Mouse (Mus musculus): ENCODE measurements around the gene Epop. TPM values are rescaled to one million over a fixed set of nuclear protein-coding genes. Genes with fewer than 3 reads are reported as not detected.
A peak's percentile ranks its signal among the peaks of the same experiment; 100 is the strongest.

The Epop gene
- polyA plus RNA-seq, 1 experiment from 2014 or later: 3.9 TPM

DNA sequence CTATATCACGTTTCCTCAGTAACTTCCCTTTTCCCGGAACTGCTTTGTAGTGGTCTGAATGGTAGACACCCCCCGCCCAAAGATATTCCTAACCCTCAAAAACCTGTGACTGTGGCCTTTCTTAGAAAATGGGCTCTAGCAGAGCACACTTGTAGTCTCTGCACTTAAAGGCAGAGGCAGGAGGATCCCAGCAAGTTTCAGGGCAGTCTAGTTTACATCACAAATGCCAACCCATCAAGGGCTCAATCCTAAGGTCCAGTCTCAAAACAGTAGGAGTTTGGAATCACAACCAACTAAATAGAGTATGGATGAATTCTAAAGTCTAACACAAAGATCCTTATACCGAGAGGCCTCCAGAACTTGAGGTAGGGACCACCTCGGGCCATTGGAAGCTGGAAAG, 4.0 kb downstream of the Epop start:
- no peak for ATAC-seq
- no peak overlapping the region for H3K4me2 ChIP-seq
- no peak overlapping the region for H3K9ac ChIP-seq
- peaks cover 73% of the 10 kb centered on the region for H3K27me3 ChIP-seq
- WGBS: 76% methylated on average over 5 of the region's 5 CpGs
- no peaks in the 10 kb centered on the region for H3K9me3 ChIP-seq (replicated peaks)
- no peak overlapping the region for H3K27ac ChIP-seq
- H3K4me1 ChIP-seq: peaks cover 29% of the 10 kb centered on the region
- no peaks in the 10 kb centered on the region for H3K36me3 ChIP-seq (ENCODE audit: poor library complexity, severe bottlenecking)
- no peak overlapping the region for H3K4me3 ChIP-seq

DNA sequence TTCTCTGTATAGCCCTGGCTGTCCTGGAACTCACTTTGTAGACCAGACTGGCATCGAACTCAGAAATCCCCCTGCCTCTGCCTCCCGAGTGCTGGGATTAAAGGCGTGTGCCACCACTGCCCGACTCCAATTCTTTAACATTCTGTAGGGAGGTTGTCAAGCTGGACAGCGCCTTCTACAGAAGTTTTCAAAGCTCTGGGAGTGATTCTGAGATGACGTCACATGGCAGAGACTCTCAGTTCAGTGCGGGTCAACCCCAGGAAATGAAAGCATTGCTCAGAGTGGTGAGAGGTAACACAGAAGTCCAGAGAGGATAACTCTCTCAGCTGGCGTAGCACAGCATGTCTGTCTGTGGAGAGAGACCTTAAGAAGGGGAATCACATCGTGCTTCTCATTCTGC, 6.3 kb downstream of the Epop start:
- H3K36me3 ChIP-seq (ENCODE audit: poor library complexity, severe bottlenecking): no peaks in the 10 kb centered on the region
- WGBS: 64% methylated on average over 9 of the region's 9 CpGs
- no peak overlapping the region for H3K4me2 ChIP-seq
- peaks cover 53% of the 10 kb centered on the region for H3K27me3 ChIP-seq
- H3K9me3 ChIP-seq (replicated peaks): no peaks in the 10 kb centered on the region
- ATAC-seq: no peak
- no peak overlapping the region for H3K27ac ChIP-seq
- no peak overlapping the region for H3K9ac ChIP-seq
- no peak overlapping the region for H3K4me3 ChIP-seq
- H3K4me1 ChIP-seq: peaks cover 21% of the 10 kb centered on the region

DNA sequence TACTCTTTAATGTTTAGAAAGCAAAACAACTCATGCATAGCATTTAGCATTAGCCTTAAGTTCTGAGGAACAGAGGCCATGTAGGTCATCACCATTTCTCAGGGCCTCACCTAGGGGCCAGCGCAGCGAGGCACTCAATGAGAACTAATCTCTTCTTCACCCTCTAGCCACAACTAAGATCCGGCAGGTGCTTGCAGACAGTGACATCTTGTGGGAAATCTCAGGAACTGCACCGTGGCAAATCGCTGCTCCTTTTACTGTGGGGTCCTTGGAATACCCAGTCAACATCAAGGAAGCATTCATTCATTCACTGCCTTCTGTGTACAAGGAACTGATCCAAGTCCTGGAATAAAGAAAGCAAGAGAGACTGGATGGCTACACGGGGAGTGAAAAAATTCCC, 7.1 kb downstream of the Epop start:
- peak; percentile 72 for ATAC-seq
- H3K9me3 ChIP-seq (replicated peaks): no peaks in the 10 kb centered on the region
- no peak overlapping the region for H3K4me2 ChIP-seq
- H3K36me3 ChIP-seq (ENCODE audit: poor library complexity, severe bottlenecking): no peaks in the 10 kb centered on the region
- H3K4me3 ChIP-seq: no peak overlapping the region
- 2% methylated on average over 6 of the region's 6 CpGs for WGBS
- H3K27ac ChIP-seq: no peak overlapping the region
- H3K4me1 ChIP-seq: peaks cover 14% of the 10 kb centered on the region
- no peak overlapping the region for H3K9ac ChIP-seq
- peaks cover 46% of the 10 kb centered on the region for H3K27me3 ChIP-seq

DNA sequence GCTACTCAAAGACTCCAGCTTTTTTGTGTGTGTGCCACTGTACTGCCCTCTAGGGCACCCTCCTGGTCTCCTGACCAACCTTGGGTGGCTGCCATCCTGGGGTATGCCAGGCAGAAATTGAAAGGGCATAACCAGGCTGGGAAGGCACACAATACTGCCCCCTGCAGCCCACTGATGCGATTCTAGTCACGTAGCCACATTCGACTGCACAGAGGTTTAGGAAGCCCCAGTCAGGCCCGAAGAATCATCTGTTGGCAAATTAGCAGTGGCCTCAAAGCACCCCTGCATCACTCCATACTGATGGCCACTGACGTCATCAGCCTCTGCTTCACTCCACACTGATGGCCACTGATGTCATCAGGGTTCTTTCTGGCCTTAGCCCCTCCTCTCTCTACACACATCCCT, 10.1 kb downstream of the Epop start:
- no peak overlapping the region for H3K27ac ChIP-seq
- peaks cover 6% of the 10 kb centered on the region; the same call in 1 of the 2 replicates for H3K4me1 ChIP-seq
- H3K36me3 ChIP-seq (ENCODE audit: poor library complexity, severe bottlenecking): no peaks in the 10 kb centered on the region
- 0 out of 2 replicates have a peak, but pooled peaks have one; percentile 24 for ATAC-seq
- H3K9ac ChIP-seq: no peak overlapping the region
- H3K4me2 ChIP-seq: no peak overlapping the region
- H3K4me3 ChIP-seq: no peak overlapping the region
- peaks cover 31% of the 10 kb centered on the region for H3K27me3 ChIP-seq
- WGBS: 37% methylated on average over 5 of the region's 5 CpGs
- no peaks in the 10 kb centered on the region for H3K9me3 ChIP-seq (replicated peaks)

DNA sequence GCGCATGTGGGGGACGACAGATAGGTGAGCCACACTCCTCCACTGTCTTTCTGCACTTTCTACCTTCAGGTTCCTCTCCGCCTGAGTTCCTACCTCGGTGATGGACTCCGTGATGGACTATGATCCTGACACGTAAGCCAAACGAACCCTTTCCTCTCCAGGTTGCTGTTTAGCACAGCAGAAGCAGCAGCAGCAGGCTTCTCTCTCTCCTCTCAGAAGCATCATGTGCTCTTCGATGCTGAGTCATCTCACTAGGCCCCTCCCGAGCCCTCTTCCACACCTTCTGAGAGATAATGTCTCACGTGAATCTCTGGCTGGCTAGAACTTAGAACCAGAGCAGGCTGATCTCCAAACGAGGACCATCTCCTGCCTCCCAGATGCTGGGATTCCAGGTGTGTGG, 11.1 kb downstream of the Epop start:
- Histone ChIP-seq H3K36me3 (ENCODE audit: poor library complexity, severe bottlenecking) (no peaks in the 10 kb centered on the region), H3K27me3 (peaks cover 21% of the 10 kb centered on the region), H3K9me3 (replicated peaks) (no peaks in the 10 kb centered on the region), H3K9ac (no peak overlapping the region), H3K4me2 (no peak overlapping the region), H3K4me1 (peaks cover 6% of the 10 kb centered on the region; the same call in 1 of the 2 replicates), H3K27ac (no peak overlapping the region), H3K4me3 (no peak overlapping the region)
- no peak for ATAC-seq
- WGBS: 59% methylated on average over 11 of the region's 11 CpGs

DNA sequence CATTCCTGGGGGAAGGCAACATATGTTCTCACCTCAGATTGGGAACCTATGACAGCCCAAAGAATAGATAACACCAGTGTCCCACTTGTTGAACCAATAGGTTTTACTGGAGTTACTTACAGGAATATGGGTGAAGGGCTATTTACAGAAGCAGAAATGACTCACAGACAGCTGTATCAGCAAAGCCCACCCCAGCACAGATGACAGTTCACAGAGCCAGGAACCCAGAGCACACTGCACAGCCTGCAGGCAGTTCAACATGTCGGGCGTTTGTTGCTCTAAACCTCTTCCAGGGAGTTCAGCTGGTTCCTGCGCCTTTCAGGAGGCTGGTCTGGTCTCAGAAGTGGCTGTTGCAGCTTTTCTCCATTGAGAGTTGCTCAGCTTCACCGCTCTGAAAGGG, 14.2 kb downstream of the Epop start:
- H3K27me3 ChIP-seq: peaks cover 16% of the 10 kb centered on the region

DNA sequence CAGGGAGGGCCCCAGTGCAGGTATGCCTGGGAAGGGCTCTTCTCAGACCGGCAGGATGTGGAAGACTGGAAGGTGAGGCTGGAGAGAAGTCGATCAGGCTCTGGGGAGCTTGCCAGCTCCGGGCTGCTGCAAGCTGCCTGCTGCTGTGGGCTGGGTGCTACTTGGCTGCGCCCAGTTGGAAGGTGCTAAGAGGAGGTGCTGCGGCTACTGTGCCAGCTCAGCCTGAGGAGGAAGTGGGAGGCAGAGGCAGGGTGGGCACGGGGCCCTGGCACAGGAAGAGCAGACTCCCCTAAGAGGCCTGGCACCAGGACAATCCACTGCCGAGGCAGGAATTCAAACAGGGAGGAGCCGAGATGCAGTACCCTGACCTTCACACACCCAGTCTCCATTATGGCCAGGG, 18.4 kb downstream of the Epop start:
- Histone ChIP-seq H3K4me2 (no peak overlapping the region), H3K27ac (no peak overlapping the region), H3K27me3 (peaks cover 6% of the 10 kb centered on the region; the same call in 1 of the 2 replicates), H3K9me3 (replicated peaks) (no peaks in the 10 kb centered on the region), H3K4me3 (no peak overlapping the region), H3K4me1 (0 out of 2 replicates have a peak, but pooled peaks cover 5% of the 10 kb centered on the region), H3K36me3 (ENCODE audit: poor library complexity, severe bottlenecking) (no peaks in the 10 kb centered on the region), H3K9ac (no peak overlapping the region)
- ATAC-seq: no peak
- WGBS: 74% methylated on average over 8 of the region's 8 CpGs

More for the DNA sequence above, 14.2 kb downstream of the Epop start:
- Histone ChIP-seq H3K4me3 (no peak overlapping the region), H3K9me3 (replicated peaks) (no peaks in the 10 kb centered on the region), H3K27ac (no peak overlapping the region), H3K36me3 (ENCODE audit: poor library complexity, severe bottlenecking) (no peaks in the 10 kb centered on the region), H3K4me2 (no peak overlapping the region), H3K9ac (no peak overlapping the region), H3K4me1 (peaks cover 6% of the 10 kb centered on the region; the same call in 1 of the 2 replicates)
- ATAC-seq: no peak
- 83% methylated on average over 4 of the region's 4 CpGs for whole genome bisulfite sequencing

DNA sequence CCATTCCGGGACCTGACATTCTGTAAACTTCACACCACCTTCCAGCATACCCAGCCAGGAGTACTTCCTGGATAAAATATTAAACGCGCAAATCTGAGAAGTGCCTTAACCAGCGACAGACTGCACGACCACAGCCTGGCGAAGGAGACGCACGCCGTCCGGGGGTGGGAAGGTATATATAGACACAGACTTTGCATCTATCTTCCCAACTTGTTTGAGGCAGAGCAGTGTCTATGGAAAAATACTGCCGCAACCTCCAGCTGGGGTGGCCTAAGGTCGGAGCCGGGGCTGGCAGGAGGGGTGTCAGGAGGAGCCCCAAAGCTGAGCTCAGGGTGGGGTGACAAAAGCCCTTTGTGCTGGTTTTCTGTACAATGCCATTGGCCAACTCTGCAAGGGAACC, 19.8 kb downstream of the Epop start:
- Histone ChIP-seq H3K9ac (no peak overlapping the region), H3K27ac (no peak overlapping the region), H3K36me3 (ENCODE audit: poor library complexity, severe bottlenecking) (no peaks in the 10 kb centered on the region), H3K27me3 (0 out of 2 replicates have a peak, but pooled peaks cover 3% of the 10 kb centered on the region), H3K9me3 (replicated peaks) (no peaks in the 10 kb centered on the region), H3K4me3 (no peak overlapping the region), H3K4me1 (0 out of 2 replicates have a peak, but pooled peaks cover 5% of the 10 kb centered on the region), H3K4me2 (no peak overlapping the region)
- 91% methylated on average over 13 of the region's 13 CpGs for WGBS
- no peak for ATAC-seq

DNA sequence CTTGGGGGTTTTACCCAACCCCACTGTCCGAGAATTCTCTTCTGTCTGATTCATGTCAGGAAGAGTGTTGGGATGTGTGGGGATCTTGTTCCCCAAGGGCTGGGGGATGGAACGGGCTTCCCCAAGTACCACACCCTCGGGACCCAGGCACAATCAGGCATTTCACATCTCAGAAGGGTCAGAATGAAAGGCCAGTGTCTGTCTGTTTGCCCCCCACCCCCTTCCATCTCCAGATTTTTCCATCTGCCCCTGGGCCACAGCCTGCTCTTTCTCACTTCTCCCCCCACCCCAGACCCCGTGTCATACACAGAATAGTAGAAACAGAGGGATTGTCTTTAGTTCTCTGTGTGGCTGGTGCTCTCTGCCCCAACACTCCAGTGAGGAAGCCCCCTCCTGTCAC, 20.6 kb downstream of the Epop start:
- WGBS: 73% methylated on average over 4 of the region's 4 CpGs
- no peak overlapping the region for H3K4me2 ChIP-seq

DNA sequence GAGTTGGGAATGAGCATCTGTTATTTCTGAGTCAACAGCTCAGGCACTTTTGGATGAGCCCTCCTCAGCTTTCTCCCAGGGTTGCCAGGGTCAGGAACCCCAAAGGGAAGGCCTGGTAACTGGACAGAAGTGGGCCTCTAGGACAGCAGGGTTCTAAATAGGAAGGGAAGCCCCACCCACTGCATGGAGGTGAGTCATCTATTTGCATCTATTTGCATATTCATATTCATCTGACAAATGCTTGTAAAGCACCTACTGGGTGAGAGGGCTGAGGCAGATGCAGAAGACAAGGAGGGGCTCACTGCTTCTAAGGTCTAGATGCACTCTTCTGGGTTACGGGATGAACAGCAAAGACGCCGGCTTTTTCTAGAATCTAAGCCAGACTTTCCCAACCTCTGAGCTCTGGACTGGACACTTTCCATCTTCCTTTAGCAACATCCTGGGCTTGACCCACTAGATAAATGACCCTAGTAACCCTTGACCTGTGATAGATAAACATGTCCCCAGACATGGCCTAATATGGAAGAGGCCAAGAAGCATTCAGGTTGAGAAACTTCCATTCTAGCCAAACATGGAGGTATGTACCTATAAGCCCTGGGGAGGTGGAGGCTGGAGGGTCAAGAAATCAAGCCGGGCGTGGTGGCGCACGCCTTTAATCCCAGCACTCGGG, 22.3 kb downstream of the Epop start:
- Histone ChIP-seq H3K9me3 (replicated peaks) (no peaks in the 10 kb centered on the region), H3K4me3 (no peak overlapping the region), H3K27ac (no peak overlapping the region), H3K36me3 (ENCODE audit: poor library complexity, severe bottlenecking) (no peaks in the 10 kb centered on the region), H3K9ac (no peak overlapping the region), H3K4me1 (0 out of 2 replicates have a peak, but pooled peaks cover 5% of the 10 kb centered on the region), H3K27me3 (0 out of 2 replicates have a peak, but pooled peaks cover 3% of the 10 kb centered on the region), H3K4me2 (no peak overlapping the region)
- ATAC-seq: no peak
- 96% methylated on average over 8 of the region's 8 CpGs for whole genome bisulfite sequencing

More for the DNA sequence above, 20.6 kb downstream of the Epop start:
- 0 out of 2 replicates have a peak, but pooled peaks cover 3% of the 10 kb centered on the region for H3K27me3 ChIP-seq
- 0 out of 2 replicates have a peak, but pooled peaks cover 5% of the 10 kb centered on the region for H3K4me1 ChIP-seq
- no peak overlapping the region for H3K27ac ChIP-seq
- H3K4me3 ChIP-seq: no peak overlapping the region
- H3K36me3 ChIP-seq (ENCODE audit: poor library complexity, severe bottlenecking): no peaks in the 10 kb centered on the region
- ATAC-seq: no peak
- H3K9me3 ChIP-seq (replicated peaks): no peaks in the 10 kb centered on the region
- H3K9ac ChIP-seq: no peak overlapping the region

DNA sequence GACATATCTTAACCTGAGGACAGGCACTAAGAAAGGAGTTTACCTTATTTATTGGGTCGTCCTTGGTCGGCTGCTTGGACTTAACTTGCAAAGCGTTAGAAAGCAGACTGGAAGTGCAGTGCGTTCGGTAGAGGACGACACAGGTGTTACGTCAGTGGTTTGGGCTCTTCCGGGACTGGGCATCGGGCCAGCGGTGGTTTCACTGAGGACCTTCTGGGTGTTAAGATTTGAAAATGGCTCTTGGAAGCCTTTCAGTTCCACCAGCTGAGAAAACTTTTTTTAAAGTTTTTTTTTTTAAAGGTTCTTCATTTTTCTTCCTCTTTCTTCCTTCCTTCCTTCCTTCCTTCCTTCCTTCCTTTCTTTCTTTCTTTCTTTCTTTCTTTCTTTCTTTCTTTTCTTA, 25.6 kb downstream of the Epop start:
- H3K4me2 ChIP-seq: no peak overlapping the region
- no peak overlapping the region for H3K4me3 ChIP-seq
- 0 out of 2 replicates have a peak, but pooled peaks cover 5% of the 10 kb centered on the region for H3K4me1 ChIP-seq
- no peak for ATAC-seq
- H3K27ac ChIP-seq: no peak overlapping the region
- no peaks in the 10 kb centered on the region for H3K36me3 ChIP-seq (ENCODE audit: poor library complexity, severe bottlenecking)
- 80% methylated on average over 10 of the region's 10 CpGs for WGBS
- H3K9me3 ChIP-seq (replicated peaks): no peaks in the 10 kb centered on the region
- 0 out of 2 replicates have a peak, but pooled peaks cover 2% of the 10 kb centered on the region for H3K27me3 ChIP-seq
- H3K9ac ChIP-seq: no peak overlapping the region

DNA sequence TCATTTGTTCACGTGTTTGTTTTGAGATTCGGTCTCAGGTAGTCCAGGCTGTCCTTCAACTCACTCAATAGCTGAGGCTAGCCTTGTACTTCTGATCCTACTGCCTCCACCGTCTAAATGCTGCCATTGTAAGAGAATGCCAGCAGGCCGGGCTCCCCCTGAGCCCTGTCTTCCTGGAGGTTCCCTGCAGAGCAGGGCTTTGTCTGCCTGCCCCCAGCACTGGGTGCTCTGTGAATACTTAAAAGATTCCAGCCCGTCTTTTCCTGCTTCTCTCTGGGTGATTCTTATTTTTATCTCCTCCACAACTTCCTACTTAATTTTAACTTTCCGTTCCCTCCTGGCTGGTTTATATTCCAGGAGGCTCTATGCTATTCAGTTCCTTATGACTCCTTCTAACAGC, 27.3 kb downstream of the Epop start:
- 18% methylated on average over 6 of the region's 6 CpGs for WGBS
- 0 out of 2 replicates have a peak, but pooled peaks cover 5% of the 10 kb centered on the region for H3K4me1 ChIP-seq
- no peak overlapping the region for H3K27ac ChIP-seq
- no peak overlapping the region for H3K9ac ChIP-seq
- H3K27me3 ChIP-seq: no peaks in the 10 kb centered on the region
- no peak overlapping the region for H3K4me3 ChIP-seq
- H3K36me3 ChIP-seq (ENCODE audit: poor library complexity, severe bottlenecking): no peaks in the 10 kb centered on the region
- no peak overlapping the region for H3K4me2 ChIP-seq
- no peak for ATAC-seq
- no peaks in the 10 kb centered on the region for H3K9me3 ChIP-seq (replicated peaks)

Data from forebrain, embryonic 13.5 days (tissue).